Mouse (Mus musculus) forebrain, postnatal 0 days (tissue): ENCODE data around the gene Zfp560. TPM values are rescaled to one million over a fixed set of nuclear protein-coding genes. Genes with fewer than 3 reads are reported as not detected.
"Not testable (repeated sequence)": the region's sequence is repeated elsewhere in the genome, so short reads cannot be mapped to it uniquely, and the experiment has no call there.

Experiments used
- ATAC-seq: fragments of 200-750 bp; cut with Nextera tagmentation; 2 replicates; pipeline ENCODE4 v1.8.0; 2017; ENCODE audit warnings: mild to moderate bottlenecking, moderate library complexity
- DNase-seq: peaks from one replicate; pipeline ENCODE4 v3.0.0-alpha.2; 2015
- H3K27ac ChIP-seq: fragments of 300-500 bp; sonication (generic); 2 replicates; pipeline ENCODE4 v1.5.1; 2014; ENCODE audit warnings: low read depth, mild to moderate bottlenecking, antibody characterized with exemption, low read length, moderate library complexity, mixed read lengths
- H3K27me3 ChIP-seq: fragments of 300-500 bp; sonication (generic); 2 replicates; pipeline ENCODE4 v1.6.1; 2014; ENCODE audit warnings: mild to moderate bottlenecking, low read length, mixed read lengths; ENCODE audit not compliant: insufficient read depth
- H3K36me3 ChIP-seq: fragments of 300-500 bp; sonication (generic); 2 replicates; pipeline ENCODE4 v1.6.1; 2014; ENCODE audit warnings: mild to moderate bottlenecking, moderate library complexity; ENCODE audit not compliant: insufficient read depth
- H3K4me1 ChIP-seq: fragments of 300-500 bp; sonication (generic); 2 replicates; pipeline ENCODE4 v1.6.1; 2014; ENCODE audit warnings: antibody characterized with exemption; ENCODE audit not compliant: insufficient read depth
- H3K4me2 ChIP-seq: fragments of 300-500 bp; sonication (generic); 2 replicates; pipeline ENCODE4 v1.6.1; 2014; ENCODE audit warnings: low read depth, mild to moderate bottlenecking, moderate library complexity
- H3K4me3 ChIP-seq: fragments of 300-500 bp; sonication (generic); 2 replicates; pipeline ENCODE4 v1.5.1; 2014; ENCODE audit warnings: low read depth, low read length, mixed read lengths
- H3K9ac ChIP-seq: fragments of 300-500 bp; sonication (generic); 2 replicates; pipeline ENCODE4 v1.6.1; 2014; ENCODE audit warnings: mild to moderate bottlenecking
- H3K9me3 ChIP-seq: fragments of 300-500 bp; sonication (generic); 2 replicates; pipeline ENCODE4 v1.6.1; 2016; ENCODE audit warnings: low read length
- CTCF ChIP-seq: sonication (generic); IDR thresholded peaks from 2 replicates; pipeline ENCODE4 v1.5.1; 2016; ENCODE audit warnings: antibody characterized with exemption, control low read depth, low read depth
- WGBS: fragments of 180-500 bp; shearing (Covaris S2); extraction: QIAGEN DNeasy Blood & Tissue Kit; methylation state at CpG from one replicate; pipeline ENCODE4 v1.1.7; 2014; 5-methylcytosine and 5-hydroxymethylcytosine counted together
- polyA plus RNA-seq: library from polyadenylated mRNA; unstranded; fragments of >200 nt; fragmentation: Nextera tagmentation; extraction: Ambion mirVana; gene quantifications from 2 replicates; pipeline ENCODE4 v1.2.1, GENCODE M21; 2015
- total RNA-seq: library from RNA; depleted of rRNA; stranded (reverse); fragments of >200 nt; gene quantifications from 2 replicates; pipeline ENCODE4 v1.2.3, GENCODE M21; 2014; rRNA removed

Gene Zfp560
- total and polyA plus RNA-seq, 2 experiments from 2014 or later: 55.8 to 88.3 TPM

DNA sequence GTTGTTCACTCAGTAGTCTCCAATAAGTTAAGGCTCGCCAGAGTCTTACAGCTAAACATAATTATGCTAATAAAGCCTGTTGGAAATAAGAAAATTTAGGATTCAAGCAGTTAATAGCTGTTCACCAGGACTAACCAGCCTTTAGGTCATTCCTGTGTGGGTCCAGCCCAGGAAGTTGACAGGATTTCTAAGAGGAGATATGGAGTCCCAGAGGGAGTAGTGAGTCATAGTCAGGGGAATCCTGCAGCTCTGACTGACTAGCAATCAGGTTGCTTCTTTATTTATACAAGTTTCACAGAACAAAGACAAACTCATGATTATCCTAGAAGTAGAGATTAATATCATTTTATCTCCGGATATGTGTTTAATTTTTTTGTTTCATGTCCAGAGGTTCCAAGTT, 17.7 kb downstream of the Zfp560 start:
- WGBS: over 99% methylated on average over 2 of the region's 2 CpGs

DNA sequence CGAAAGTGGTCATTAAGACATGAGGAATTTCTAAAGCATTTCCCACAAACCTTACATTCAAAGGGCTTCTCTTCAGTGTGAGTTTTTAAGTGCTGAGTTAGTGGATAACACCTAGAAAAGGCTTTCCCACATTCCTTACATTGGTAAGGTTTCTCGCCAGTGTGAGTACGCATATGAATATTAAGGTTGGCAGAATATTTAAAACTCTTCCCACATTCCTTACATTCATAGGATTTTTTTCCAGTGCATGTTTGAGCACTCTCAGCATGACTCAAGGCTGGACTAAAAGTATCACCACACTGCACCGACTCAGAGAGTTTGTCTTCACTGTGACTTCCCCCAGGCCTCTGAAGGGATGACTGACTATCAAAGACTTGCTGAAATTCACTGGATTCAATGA, 36.5 kb downstream of the Zfp560 start:
- ATAC-seq (no peak), DNase-seq (no peak)
- Histone ChIP-seq H3K4me3 (no peak overlapping the region), H3K9me3 (no peaks in the 10 kb centered on the region), H3K9ac (no peak overlapping the region), H3K27me3 (no peaks in the 10 kb centered on the region), H3K4me2 (no peak overlapping the region), H3K36me3 (peaks cover 36% of the 10 kb centered on the region), H3K4me1 (no peaks in the 10 kb centered on the region), H3K27ac (no peak overlapping the region)
- no peak for TF ChIP-seq CTCF
- 89% methylated on average over 4 of the region's 4 CpGs for WGBS

More for the DNA sequence above, 17.7 kb downstream of the Zfp560 start:
- no peaks in the 10 kb centered on the region for H3K4me1 ChIP-seq
- no peak overlapping the region for H3K9ac ChIP-seq
- H3K36me3 ChIP-seq: 0 out of 2 replicates have a peak, but pooled peaks cover 5% of the 10 kb centered on the region
- ATAC-seq (no peak), DNase-seq (no peak)
- H3K27me3 ChIP-seq: no peaks in the 10 kb centered on the region
- TF ChIP-seq CTCF: no peak
- H3K9me3 ChIP-seq: peaks cover 30% of the 10 kb centered on the region
- H3K4me2 ChIP-seq: no peak overlapping the region
- no peak overlapping the region for H3K27ac ChIP-seq
- no peak overlapping the region for H3K4me3 ChIP-seq

DNA sequence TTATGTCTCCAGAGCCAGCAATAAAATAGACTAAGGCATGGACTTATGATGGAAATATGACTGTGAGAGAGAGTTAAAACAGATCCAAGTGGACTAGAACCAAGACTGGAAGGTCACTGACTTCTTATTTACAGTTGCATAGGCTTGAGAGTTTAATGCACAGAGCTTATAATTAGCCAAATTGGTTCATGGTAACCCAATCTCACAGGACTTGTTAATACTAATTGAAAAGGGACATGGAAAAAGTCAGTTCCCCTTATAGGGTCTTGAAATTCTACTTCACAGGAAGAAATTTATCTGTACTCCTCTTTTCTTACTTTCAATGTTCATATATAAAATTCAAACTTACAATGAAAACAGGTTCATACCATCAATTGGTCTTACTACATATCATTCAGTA, 49.0 kb downstream of the Zfp560 start, which contains the start of gene Olfr18:
Olfr18 (minus strand) TSS at position 101 of the 400 bp plus-strand sequence.
- no peak for ATAC-seq
- Histone ChIP-seq H3K27ac (no peak within 1 kb of the TSS), H3K4me1 (no peaks in the 10 kb centered on the region), H3K27me3 (no peaks in the 10 kb centered on the region), H3K9ac (no peak within 1 kb of the TSS), H3K4me2 (no peak within 1 kb of the TSS), H3K9me3 (no peaks in the 10 kb centered on the region), H3K36me3 (no peaks in the 10 kb centered on the region), H3K4me3 (no peak within 1 kb of the TSS)
- DNase-seq: no peak
- no peak for TF ChIP-seq CTCF

DNA sequence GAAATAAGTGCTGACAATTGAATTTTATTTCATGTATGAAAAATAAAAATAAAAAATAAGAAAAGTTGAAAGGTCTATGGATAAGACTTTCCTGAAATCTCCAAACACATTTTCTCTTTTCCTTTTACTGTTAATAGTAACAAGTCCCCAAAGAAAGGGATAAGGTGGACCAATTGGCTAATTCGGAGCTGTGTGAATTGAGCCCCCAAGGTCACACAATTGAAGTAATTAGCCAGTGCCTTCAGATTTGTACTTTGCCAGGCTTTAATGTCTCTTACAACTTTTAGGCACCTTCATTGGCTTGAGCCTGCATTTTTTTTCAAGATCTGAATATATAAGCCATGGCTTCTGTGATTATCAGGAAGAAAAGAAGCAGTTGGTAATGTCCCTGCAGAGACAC, 86.7 kb downstream of the Zfp560 start, which contains the start of gene Olfr873:
Olfr873 (plus strand) TSS at position 301 of the 400 bp plus-strand sequence.
- H3K9me3 ChIP-seq: no peaks in the 10 kb centered on the region
- H3K27me3 ChIP-seq: no peaks in the 10 kb centered on the region
- H3K36me3 ChIP-seq: no peaks in the 10 kb centered on the region
- no peak within 1 kb of the TSS for H3K4me2 ChIP-seq
- no peak within 1 kb of the TSS for H3K27ac ChIP-seq
- H3K4me3 ChIP-seq: no peak within 1 kb of the TSS
- no peak for TF ChIP-seq CTCF
- H3K4me1 ChIP-seq: no peaks in the 10 kb centered on the region
- 94% methylated on average over 1 of the region's 1 CpGs for WGBS
- no peak within 1 kb of the TSS for H3K9ac ChIP-seq
- ATAC-seq (no peak), DNase-seq (no peak)

DNA sequence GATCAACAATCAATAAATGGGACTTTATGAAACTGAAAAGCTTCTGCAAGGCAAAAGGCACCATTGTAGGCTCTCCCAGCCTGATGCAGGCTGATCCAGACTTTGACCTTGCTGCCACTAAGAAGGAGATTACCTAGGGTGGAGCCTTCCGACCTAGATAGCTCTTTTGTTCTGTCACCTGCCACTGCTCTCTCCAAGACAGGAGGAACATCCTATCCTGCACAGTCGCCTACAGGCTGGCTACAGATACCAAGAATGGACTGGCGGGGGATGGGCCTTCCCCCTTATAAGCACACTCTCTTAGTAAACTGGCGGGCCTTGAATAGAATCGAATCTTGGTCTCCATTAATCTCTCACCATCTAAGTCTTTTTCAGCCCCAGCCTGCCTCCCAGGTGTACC, 89.4 kb downstream of the Zfp560 start:
- not testable (repeated sequence) for H3K27me3 ChIP-seq, H3K4me2 ChIP-seq, H3K27ac ChIP-seq, ATAC-seq, DNase-seq, H3K4me3 ChIP-seq, H3K36me3 ChIP-seq, H3K9ac ChIP-seq, H3K4me1 ChIP-seq, H3K9me3 ChIP-seq
- WGBS: 78% methylated on average over 5 of the region's 5 CpGs

Other genes starting within 250 kb of the Zfp560 start
- gene Olfr870, start 211.1 kb downstream of the Zfp560 start, total RNA-seq: not detected in 2 replicates
- gene Olfr870, start 211.1 kb downstream of the Zfp560 start, polyA plus RNA-seq: not detected in 2 replicates
- not detected in 2 replicates for gene Olfr871, start 173.0 kb downstream of the Zfp560 start, total RNA-seq
- gene Olfr871, start 173.0 kb downstream of the Zfp560 start, polyA plus RNA-seq: not detected in 2 replicates
- gene Olfr872, start 148.1 kb downstream of the Zfp560 start, total RNA-seq: not detected in 2 replicates
- gene Olfr872, start 148.1 kb downstream of the Zfp560 start, polyA plus RNA-seq: not detected in 2 replicates
- gene Olfr39, start 102.8 kb downstream of the Zfp560 start, total RNA-seq: not detected in 2 replicates
- not detected in 2 replicates for gene Olfr39, start 102.8 kb downstream of the Zfp560 start, polyA plus RNA-seq
- not detected in 2 replicates for gene Olfr873, start 86.6 kb downstream of the Zfp560 start, total RNA-seq
- not detected in 2 replicates for gene Olfr873, start 86.6 kb downstream of the Zfp560 start, polyA plus RNA-seq
- gene Olfr18, start 49.1 kb downstream of the Zfp560 start, total RNA-seq: 0.10 TPM in 1 of 2 replicates, not detected in the other
- gene Olfr18, start 49.1 kb downstream of the Zfp560 start, polyA plus RNA-seq: 0.13 TPM in 1 of 2 replicates, not detected in the other
- gene Zfp26, start 75.0 kb upstream of the Zfp560 start, total RNA-seq: 35.3 and 40.6 TPM in 2 replicates
- gene Zfp26, start 75.0 kb upstream of the Zfp560 start, polyA plus RNA-seq: 6.3 and 9.2 TPM in 2 replicates
- 51.8 and 54.2 TPM in 2 replicates for gene Zfp426, start 107.6 kb upstream of the Zfp560 start, total RNA-seq
- gene Zfp426, start 107.6 kb upstream of the Zfp560 start, polyA plus RNA-seq: 18.9 and 22.0 TPM in 2 replicates
- 123 and 156 TPM in 2 replicates for gene Zfp266, start 136.2 kb upstream of the Zfp560 start, total RNA-seq
- gene Zfp266, start 136.2 kb upstream of the Zfp560 start, polyA plus RNA-seq: 44.3 and 57.1 TPM in 2 replicates
- gene Zfp846, start 196.1 kb upstream of the Zfp560 start, total RNA-seq: 35.5 and 38.4 TPM in 2 replicates
- gene Zfp846, start 196.1 kb upstream of the Zfp560 start, polyA plus RNA-seq: 25.9 and 38.9 TPM in 2 replicates